Mouse (Mus musculus) ES-E14 (cell line): ENCODE results near the gene Jak3. TPM values are rescaled to one million over a fixed set of nuclear protein-coding genes. Genes with fewer than 3 reads are reported as not detected.
A peak's percentile ranks its signal among the peaks of the same experiment; 100 is the strongest.

Experiments
- DNase-seq: peaks from one replicate; pipeline ENCODE4 v3.0.0-alpha.2; 2013; ENCODE audit warnings: low read depth, low spot score
- H3K27ac ChIP-seq: 2 replicates; pipeline ENCODE4 v1.5.1; 2012; ENCODE audit warnings: low read depth, mild to moderate bottlenecking, low read length, moderate library complexity, mixed read lengths; ENCODE audit not compliant: poor library complexity, insufficient read depth, severe bottlenecking
- H3K36me3 ChIP-seq: 2 replicates; pipeline ENCODE4 v1.6.1; 2012; ENCODE audit warnings: mild to moderate bottlenecking, low read length, moderate library complexity, mixed read lengths; ENCODE audit not compliant: control insufficient read depth, poor library complexity, insufficient read depth, severe bottlenecking
- H3K4me1 ChIP-seq, 2 experiments: fragments of 150-350 bp in 1 of 2; sonication (generic) in 1 of 2; 2 replicates each; pipeline ENCODE4 v1.6.1; 2012; ENCODE audit warnings: low read length in 2 of 2, mild to moderate bottlenecking in 1 of 2, mixed read lengths in 1 of 2; ENCODE audit not compliant: control insufficient read depth in 2 of 2, insufficient read depth in 2 of 2, poor library complexity in 1 of 2
- H3K4me3 ChIP-seq, 2 experiments: fragments of 150-350 bp in 1 of 2; sonication (generic) in 1 of 2; 2 replicates each; pipeline ENCODE4 v1.5.1; 2012; ENCODE audit warnings: low read length in 2 of 2, low read depth in 1 of 2, mild to moderate bottlenecking in 1 of 2, mixed read lengths in 1 of 2; ENCODE audit not compliant: insufficient read depth in 1 of 2, poor library complexity in 1 of 2, severe bottlenecking in 1 of 2
- H3K9ac ChIP-seq: 2 replicates; pipeline ENCODE4 v1.6.1; 2012; ENCODE audit warnings: low read depth, mild to moderate bottlenecking, low read length, mixed read lengths; ENCODE audit not compliant: poor library complexity, insufficient read depth, severe bottlenecking
- H3K9me3 ChIP-seq: fragments of 150-350 bp; sonication (generic); 2 replicates; pipeline ENCODE4 v1.6.1; 2012; ENCODE audit warnings: low read depth, mild to moderate bottlenecking, low read length; ENCODE audit not compliant: control insufficient read depth, insufficient read depth
- CHD2 ChIP-seq: IDR thresholded peaks from 2 replicates; pipeline ENCODE4 v1.6.1; 2014; ENCODE audit warnings: mild to moderate bottlenecking, low read depth, low read length, inconsistent platforms
- HCFC1 ChIP-seq: IDR thresholded peaks from 2 replicates; pipeline ENCODE4 v1.6.1; 2012; ENCODE audit warnings: low read length, inconsistent platforms, borderline replicate concordance; ENCODE audit not compliant: insufficient read depth
- MAFK ChIP-seq: IDR thresholded peaks from 2 replicates; pipeline ENCODE4 v1.6.1; 2014; ENCODE audit warnings: mild to moderate bottlenecking, low read depth, low read length, inconsistent platforms; ENCODE audit not compliant: insufficient read depth
- ZC3H11A ChIP-seq: IDR thresholded peaks from 2 replicates; pipeline ENCODE4 v1.6.1; 2012; ENCODE audit warnings: low read depth, mild to moderate bottlenecking, inconsistent platforms, low read length, borderline replicate concordance
- ZNF384 ChIP-seq: IDR thresholded peaks from 2 replicates; pipeline ENCODE4 v1.6.1; 2012; ENCODE audit warnings: low read depth, low read length, inconsistent platforms
- in situ Hi-C, 2 experiments: fragments of 600-800 bp; cut with MboI; formaldehyde crosslinking; loops; one replicate each; pipeline ENCODE4 v1.15.1; 2025; ENCODE audit warnings: low sequenced_read_pairs in 2 of 2, inconsistent platforms in 1 of 2; ENCODE audit not compliant: unreplicated experiment in 2 of 2
- total RNA-seq: library from RNA; depleted of rRNA; stranded (reverse); fragments of 300-350 nt; gene quantifications from 2 replicates; pipeline ENCODE4 v1.2.3, GENCODE M21; 2012

The Jak3 gene
- total RNA-seq, 1 experiment = 19.0 TPM

DNA sequence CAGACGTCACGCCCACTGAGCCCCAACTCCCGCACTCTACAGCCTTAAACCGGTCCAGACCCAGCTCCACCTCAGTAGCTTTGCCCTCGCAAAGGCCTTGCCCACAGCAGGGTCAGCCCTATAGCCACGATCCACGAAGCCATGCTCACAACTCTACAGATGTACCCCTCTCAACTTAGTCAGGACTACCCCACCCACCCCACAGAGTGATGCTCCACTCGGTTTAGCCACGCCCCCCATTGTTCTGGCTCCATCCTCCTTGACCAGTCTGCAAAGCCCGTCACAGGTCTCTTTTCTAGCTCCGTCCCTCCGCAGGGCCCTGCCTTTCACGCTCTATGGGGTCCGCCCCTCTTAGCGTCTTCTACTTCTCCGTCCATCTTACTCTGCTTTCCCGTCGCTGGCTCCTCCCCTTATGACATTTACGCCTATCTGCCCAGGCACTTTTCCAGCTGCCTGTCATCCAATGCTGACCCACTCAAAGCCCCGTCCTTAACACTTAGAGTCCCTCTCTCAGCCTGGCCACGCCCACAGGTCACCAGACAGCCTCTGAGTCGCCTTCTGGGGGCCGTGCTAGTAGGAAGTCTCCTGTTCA lies 10.1 kb downstream of the Jak3 start:
- no peaks in the 10 kb centered on the region for H3K9me3 ChIP-seq
- in situ Hi-C loops = no loop called here
- H3K36me3 ChIP-seq = peaks cover 9% of the 10 kb centered on the region; the same call in 1 of the 2 replicates
- no peak overlapping the region for H3K27ac ChIP-seq
- DNase-seq = no peak
- peaks cover 0 to 41% of the 10 kb centered on the region in 2 experiments; a peak in 2 of 4 replicates for H3K4me1 ChIP-seq
- no peak overlapping the region; the same call in 1 of the 2 replicates for H3K9ac ChIP-seq
- H3K4me3 ChIP-seq = peak overlapping the region; percentile 58 to 60; a peak in 3 of 4 replicates
- TF ChIP-seq HCFC1 (no peak), ZC3H11A (no peak), MAFK (no peak), ZNF384 (no peak), CHD2 (no peak)

DNA sequence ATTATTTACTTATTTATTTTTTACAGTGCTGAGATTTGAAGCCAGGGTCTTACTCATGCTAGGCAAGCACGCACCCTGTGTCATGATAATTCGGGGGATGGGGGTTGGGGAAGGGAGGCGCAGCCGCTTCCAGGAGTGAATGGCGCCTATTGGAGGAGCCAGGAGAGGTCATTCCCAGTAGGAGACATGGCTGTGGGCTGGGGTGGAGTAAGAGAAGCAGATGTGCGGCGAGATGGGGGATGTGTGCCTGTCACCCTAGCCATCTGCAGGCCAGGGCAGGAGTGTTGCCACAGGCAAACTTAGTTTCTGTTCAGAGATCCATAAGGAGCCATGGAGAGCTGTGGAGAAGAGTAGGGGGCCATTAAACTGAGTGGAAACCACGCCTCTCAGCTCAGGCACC lies 11.5 kb downstream of the Jak3 start:
- no peak for DNase-seq
- no peak overlapping the region; a peak in 1 of 4 replicates for H3K4me3 ChIP-seq
- in situ Hi-C loops = no loop called here
- H3K27ac ChIP-seq = no peak overlapping the region
- H3K9ac ChIP-seq = no peak overlapping the region
- H3K36me3 ChIP-seq = peaks cover 8% of the 10 kb centered on the region; the same call in 1 of the 2 replicates
- no peaks in the 10 kb centered on the region for H3K9me3 ChIP-seq
- H3K4me1 ChIP-seq = peaks cover 0 to 37% of the 10 kb centered on the region in 2 experiments; a peak in 2 of 4 replicates
- TF ChIP-seq CHD2 (no peak), MAFK (no peak), ZNF384 (no peak), ZC3H11A (no peak), HCFC1 (no peak)

DNA sequence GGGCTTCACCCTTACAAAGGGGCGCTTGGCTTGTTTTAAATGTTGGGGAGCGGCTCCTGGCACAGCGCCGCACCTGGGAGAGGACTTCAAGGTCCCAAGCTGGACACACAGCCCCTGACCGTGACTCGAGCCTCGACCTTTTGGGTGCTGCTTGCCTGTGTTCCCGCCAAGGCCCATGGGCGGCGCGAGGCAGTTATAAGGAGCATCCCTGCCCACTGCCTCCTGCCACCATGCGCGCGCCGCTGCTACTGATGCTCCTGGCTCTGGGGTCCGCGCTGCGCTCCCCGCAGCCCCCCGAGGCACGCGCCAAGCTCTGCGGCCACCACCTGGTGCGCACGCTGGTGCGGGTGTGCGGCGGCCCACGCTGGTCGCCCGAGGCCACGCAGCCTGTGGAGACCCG lies 12.9 kb downstream of the Jak3 start, which contains the start of gene Insl3:
Gene Insl3 (plus strand): TSS at position 187 of the 400 bp plus-strand sequence.
- Histone ChIP-seq H3K4me1 (peaks cover 0 to 47% of the 10 kb centered on the region in 2 experiments; a peak in 2 of 4 replicates), H3K9me3 (no peaks in the 10 kb centered on the region), H3K4me3 (peak within 1 kb of the TSS; percentile 9 to 54; a peak in 3 of 4 replicates), H3K9ac (peak within 1 kb of the TSS; percentile 25; the same call in 1 of the 2 replicates), H3K36me3 (0 out of 2 replicates have a peak, but pooled peaks cover 2% of the 10 kb centered on the region), H3K27ac (no peak within 1 kb of the TSS)
- DNase-seq = no peak
- no peak for TF ChIP-seq MAFK
- TF ChIP-seq ZNF384 = no peak
- no peak for TF ChIP-seq HCFC1
- in situ Hi-C loops = no loop called here

DNA sequence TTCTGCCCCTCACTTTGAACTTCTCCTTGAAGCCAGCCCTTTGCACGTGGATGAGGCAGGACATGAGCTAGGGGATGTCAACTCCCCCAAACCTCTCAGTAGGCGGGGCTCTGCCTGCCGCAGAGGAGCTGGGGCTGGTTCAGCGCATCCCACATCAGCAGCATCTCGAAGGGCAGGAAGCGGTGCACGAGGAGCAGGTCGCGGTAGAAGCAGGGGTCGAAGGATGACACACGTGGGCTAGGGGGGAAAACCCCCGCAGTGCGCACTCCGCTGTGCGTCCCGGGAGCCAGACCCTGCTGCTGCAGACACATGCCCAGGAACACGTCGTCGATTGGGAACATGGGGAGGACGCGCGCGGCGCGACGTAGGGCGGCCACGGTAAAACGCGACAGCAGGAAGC lies 16.4 kb downstream of the Jak3 start:
- TF ChIP-seq MAFK = no peak
- TF ChIP-seq ZNF384 = no peak
- TF ChIP-seq CHD2 = no peak
- no peak for TF ChIP-seq HCFC1
- no peak for TF ChIP-seq ZC3H11A
- in situ Hi-C loops = no loop called here
- peaks cover 0 to 31% of the 10 kb centered on the region in 2 experiments; a peak in 2 of 4 replicates for H3K4me1 ChIP-seq
- H3K4me3 ChIP-seq = peak overlapping the region; percentile 13 to 56; a peak in 3 of 4 replicates
- DNase-seq = no peak
- H3K27ac ChIP-seq = no peak overlapping the region
- H3K9ac ChIP-seq = no peak overlapping the region; the same call in 1 of the 2 replicates
- no peaks in the 10 kb centered on the region for H3K36me3 ChIP-seq
- H3K9me3 ChIP-seq = no peaks in the 10 kb centered on the region
